Mouse (Mus musculus) adrenal gland, postnatal 14 days (tissue): ENCODE measurements around the gene Slco4c1. TPM values are rescaled to one million over a fixed set of nuclear protein-coding genes. Genes with fewer than 3 reads are reported as not detected.

ENCODE experiments used
- DNase-seq: peaks from one replicate; pipeline ENCODE4 v3.0.0; 2021; ENCODE audit warnings: mixed read lengths
- total RNA-seq: library from RNA; stranded (reverse); gene quantifications from 2 replicates; pipeline ENCODE4 v1.2.3, GENCODE M21; 2021

Gene Slco4c1
- total RNA-seq, 1 experiment from 2014 or later = not detected

- no peak for DNase-seq
Observed at GRCm38 (mm10) chr1:96770283-96770682, 101.7 kb downstream of the Slco4c1 start.

- peak; percentile 6 for DNase-seq
Observed at GRCm38 (mm10) chr1:96768264-96768663, 103.7 kb downstream of the Slco4c1 start.

- no peak for DNase-seq
Observed at GRCm38 (mm10) chr1:96766535-96766934, 105.4 kb downstream of the Slco4c1 start.
